Mouse (Mus musculus) neutrophil, adult 5-6 weeks (primary cell): ENCODE results near the gene Prr5l. TPM values are rescaled to one million over a fixed set of nuclear protein-coding genes. Genes with fewer than 3 reads are reported as not detected.

Experiments
- ATAC-seq: fragments of 151-379, 151-347 bp; 2 replicates; pipeline ENCODE4 v1.8.0; 2017; ENCODE audit warnings: mild to moderate bottlenecking, moderate TSS enrichment; ENCODE audit not compliant: insufficient number of reproducible peaks, poor library complexity, low FRiP score, severe bottlenecking; ENCODE audit errors: extremely low read depth
- total RNA-seq: library from RNA; stranded (forward); fragments of 200-1000 nt; gene quantifications from 2 replicates; pipeline ENCODE4 v1.2.3, GENCODE M21; 2017

Gene Prr5l
- 64.6 and 70.7 TPM in 2 replicates for total RNA-seq

- ATAC-seq: no peak
Measured at GRCm38 (mm10) chr2:101882998-101883397, at the start of gene Prr5l. Gene Prr5l, minus strand, starts transcription at chr2:101883027.

DNA sequence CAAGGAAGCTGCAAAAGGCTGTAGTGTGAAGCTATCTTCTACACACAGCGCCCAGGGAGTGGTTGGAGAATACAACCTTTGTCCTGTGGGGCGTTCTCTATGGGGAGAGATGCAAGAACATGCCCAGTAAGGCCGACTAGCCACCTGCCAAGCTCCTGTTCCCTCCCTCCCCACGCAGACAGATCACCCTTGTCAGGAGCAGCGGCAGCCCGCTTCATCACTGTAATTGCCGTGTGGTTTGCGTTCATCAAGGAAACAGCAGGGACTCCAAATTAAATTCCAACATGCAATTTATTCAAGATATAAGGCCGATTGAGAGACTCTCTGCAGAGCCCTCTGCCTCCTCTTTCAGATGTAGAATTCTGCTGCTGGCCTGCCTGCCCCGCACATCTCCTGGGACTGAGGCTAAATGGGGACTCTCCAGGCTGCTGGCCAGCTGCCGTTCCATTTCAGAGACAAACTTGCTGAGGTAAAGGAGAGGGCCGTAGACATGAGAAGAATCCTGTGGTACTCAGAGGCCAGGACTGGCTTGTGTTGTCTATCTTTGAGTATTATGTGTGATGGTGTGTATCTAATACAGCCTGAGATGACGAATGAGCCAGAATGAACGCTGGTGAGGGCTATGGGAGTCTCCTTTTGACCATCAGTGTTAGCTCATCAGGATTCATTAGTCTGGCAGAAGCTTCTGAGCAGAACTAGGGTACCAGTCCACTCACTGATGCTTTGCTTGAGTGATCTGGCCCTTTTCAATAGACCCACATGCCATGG lies 49.5 kb upstream of the Prr5l start:
- no peak for ATAC-seq

GRCm38 (mm10) chr2:101925591-101926188 lies 42.9 kb upstream of the Prr5l start:
- ATAC-seq: no peak

DNA sequence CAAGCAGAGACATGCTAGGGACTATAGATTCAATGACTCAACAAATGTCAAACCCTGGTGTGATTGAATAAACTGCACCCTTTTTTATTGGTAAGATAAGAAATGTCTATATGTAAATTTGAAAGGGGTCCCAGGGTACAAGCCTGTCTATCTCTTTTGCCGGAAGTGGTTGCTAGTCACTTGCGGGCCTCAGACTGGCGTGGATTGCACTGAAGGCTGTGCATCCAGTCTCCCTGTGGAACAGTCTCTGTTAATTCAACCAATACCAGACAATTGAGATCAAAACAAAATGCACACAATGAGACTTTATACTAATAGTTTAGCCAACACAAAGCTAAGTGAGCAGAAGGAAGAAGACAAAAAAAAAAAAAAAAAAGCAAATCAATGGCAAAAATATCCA lies 42.4 kb upstream of the Prr5l start:
- ATAC-seq: no peak

- no peak for ATAC-seq
Measured at GRCm38 (mm10) chr2:101923181-101923580, 40.4 kb upstream of the Prr5l start.

DNA sequence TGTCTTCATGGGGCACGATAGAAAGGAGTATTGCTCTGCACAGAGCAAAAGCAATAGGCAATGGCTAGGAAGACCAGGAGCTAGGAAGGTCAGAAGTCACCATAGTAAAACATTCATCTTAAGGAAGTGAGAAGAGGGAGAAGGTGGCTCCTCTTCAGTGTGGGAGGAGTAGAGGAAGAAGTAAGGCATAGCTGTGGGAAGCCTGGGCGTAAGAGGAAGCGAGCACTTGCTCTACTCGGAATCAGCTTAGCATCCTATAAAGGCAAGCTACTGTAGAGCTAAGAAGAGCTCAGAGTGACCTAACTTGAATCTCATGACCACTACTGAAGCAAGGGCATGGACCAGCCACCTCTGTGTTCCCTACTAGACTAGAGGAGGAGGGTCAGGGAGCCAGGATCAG lies 39.5 kb upstream of the Prr5l start:
- ATAC-seq: no peak

DNA sequence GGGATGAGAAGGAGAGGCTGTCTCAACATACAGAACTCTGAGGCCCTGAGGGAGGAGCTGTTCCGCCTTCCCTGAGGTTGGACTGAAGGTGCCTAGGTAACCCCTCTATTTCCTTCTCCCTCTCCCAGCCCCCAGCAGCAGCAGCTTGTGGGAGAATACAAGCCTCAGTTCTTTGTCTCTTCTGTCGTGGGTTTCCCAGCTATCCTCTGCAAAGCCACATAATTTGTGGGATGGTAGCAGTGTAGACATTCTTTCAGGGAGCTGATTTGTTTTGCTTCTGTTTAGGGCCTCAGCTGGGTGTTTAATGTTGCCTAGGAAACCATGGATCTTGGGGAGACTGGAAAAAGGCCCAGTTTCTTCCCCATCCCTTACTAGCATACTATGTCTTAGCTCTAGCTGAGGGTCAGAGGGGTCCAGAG lies 37.3 kb upstream of the Prr5l start:
- ATAC-seq: no peak

DNA sequence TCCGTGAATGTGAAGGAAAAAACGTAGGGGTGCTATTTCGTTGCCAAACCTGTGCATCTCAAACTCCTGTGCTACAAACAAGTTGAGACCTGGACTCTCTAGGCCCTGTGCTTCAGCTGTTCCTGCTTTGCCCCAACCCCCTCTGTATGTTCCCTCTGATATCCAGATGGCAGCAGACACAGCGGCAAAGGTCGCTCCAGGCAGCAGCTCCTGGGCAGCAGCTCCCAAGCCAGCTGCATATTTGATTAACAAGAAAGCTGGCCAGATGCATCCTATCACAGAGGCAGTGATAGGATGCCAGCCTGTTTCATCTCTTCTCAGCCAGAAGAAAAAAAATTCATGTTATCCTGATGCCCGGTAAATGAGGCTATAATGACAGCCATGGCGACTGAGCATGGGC lies 35.7 kb upstream of the Prr5l start:
- ATAC-seq: no peak

DNA sequence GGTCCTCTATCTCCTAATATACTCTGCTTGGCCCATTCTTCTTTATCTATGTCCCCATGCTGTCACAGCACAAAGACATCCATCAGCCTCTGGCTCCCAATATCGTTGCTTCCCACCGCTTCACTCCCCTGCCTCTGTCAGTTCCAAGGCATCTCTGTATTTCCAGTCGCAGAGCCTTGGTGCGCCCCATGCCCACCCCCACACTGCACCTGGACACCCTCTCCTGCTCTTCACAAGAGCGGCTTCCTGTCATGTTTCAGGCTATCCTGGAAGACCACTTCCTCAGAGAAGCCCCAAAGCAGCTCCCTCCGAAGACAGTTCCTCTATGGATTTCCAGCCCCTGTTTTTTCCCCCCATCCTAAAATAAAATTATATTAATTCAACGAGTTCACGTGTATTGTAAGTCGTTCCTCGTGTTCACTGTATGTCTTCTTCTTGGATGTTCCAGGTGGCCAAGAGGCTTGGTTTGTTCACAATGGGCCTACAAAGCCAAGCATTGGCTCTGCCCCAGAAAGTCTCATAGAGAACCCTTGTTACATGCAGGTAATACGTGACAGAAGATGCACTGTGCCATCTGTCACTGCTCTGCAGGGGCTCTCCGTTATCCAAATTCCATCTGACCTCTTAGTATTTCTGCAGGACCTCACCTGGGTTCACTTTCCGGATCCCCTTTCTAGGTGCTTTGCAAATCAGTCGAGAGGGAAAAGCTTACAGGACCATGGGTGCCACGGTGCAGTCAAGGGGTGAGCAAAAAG lies 26.7 kb upstream of the Prr5l start:
- no peak for ATAC-seq

- no peak for ATAC-seq
Measured at GRCm38 (mm10) chr2:101908773-101909172, 25.9 kb upstream of the Prr5l start.

GRCm38 (mm10) chr2:101907386-101908022 lies 24.7 kb upstream of the Prr5l start:
- no peak for ATAC-seq

DNA sequence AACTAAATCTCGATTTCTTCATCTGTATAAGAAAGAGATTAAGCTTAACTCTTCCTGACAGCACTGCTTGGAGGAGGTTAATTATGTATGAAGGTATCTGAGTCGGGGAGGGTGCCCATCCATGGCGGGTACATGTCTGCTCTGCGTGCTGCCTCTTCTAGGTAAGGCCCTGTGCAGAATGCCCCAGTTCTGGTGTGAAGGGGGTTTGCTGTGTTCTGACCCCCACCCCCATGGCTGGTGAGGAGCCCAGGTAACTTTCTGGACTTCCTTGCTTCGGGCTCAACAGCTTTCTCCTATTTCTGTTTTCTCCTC lies 23.5 kb upstream of the Prr5l start:
- no peak for ATAC-seq

DNA sequence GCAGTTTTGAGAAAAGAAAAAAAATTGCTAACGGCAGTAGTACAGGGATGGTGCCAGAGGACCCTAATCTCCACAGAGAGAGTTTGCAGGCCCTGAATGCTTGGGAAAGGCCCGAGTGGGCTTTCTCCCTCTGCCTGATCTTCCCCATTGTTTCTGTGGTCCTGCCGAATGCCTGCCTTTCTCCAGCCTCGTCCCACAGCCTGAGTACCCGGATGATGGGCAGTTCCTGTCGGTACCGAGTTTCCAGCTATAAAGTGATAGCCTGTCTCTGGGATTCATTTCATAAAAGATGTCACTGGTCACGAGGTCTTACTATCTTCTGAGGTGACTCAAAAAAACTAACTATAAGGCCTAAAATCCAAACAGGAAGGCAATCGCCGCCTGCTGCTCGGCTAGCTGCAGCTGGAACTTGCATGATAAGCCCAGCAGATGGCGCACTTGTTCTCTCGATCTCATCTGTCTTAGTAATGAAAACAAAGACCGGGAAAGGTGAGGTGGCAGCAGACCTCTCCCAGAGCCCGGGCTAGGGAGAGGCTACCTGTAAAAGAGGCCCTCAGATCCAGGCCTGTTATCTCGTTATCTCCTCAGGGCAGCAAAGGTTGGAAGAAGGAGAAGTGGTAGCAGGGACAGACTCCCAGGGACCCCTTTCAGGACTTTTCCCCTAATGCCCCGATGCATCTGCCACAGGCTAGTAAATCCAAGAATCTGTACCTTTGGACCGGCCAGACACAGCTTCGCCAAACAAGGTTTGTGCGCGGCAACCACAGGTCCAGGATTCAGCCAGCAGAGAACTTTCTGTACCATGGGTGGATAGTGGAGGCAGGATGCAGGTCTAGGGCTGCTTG lies 22.9 kb upstream of the Prr5l start:
- ATAC-seq: peak; percentile 66

GRCm38 (mm10) chr2:101902196-101902595 lies 19.4 kb upstream of the Prr5l start:
- no peak for ATAC-seq

GRCm38 (mm10) chr2:101896425-101897204 lies 13.8 kb upstream of the Prr5l start:
- no peak for ATAC-seq

GRCm38 (mm10) chr2:101894126-101894525 lies 11.3 kb upstream of the Prr5l start:
- ATAC-seq: no peak

- ATAC-seq: no peak
Measured at GRCm38 (mm10) chr2:101891143-101891542, 8.3 kb upstream of the Prr5l start.

GRCm38 (mm10) chr2:101888886-101889285 lies 6.1 kb upstream of the Prr5l start:
- no peak for ATAC-seq
